Mouse (Mus musculus): ENCODE results near the gene Mboat2. TPM values are rescaled to one million over a fixed set of nuclear protein-coding genes. Genes with fewer than 3 reads are reported as not detected.

Mboat2 gene
- total and polyA plus RNA-seq, 2 experiments from 2014 or later: 24.8 to 34.4 TPM

- ATAC-seq (ENCODE audit: insufficient read depth, low read depth): no peak
- Histone ChIP-seq H3K4me3 (ENCODE audit: low read depth, low read length) (no peak overlapping the region), H3K27me3 (ENCODE audit: control insufficient read depth, insufficient read depth, low read length) (no peaks in the 10 kb centered on the region), H3K4me1 (ENCODE audit: control insufficient read depth, insufficient read depth) (no peaks in the 10 kb centered on the region), H3K36me3 (replicated peaks; ENCODE audit: control insufficient read depth, insufficient read depth, low read length) (peaks cover 19% of the 10 kb centered on the region; the same call in 1 of the 2 replicates), H3K9me3 (replicated peaks; ENCODE audit: control insufficient read depth, low read length) (no peaks in the 10 kb centered on the region), H3K27ac (ENCODE audit: low read depth) (no peak overlapping the region), H3K4me2 (ENCODE audit: low read depth, low read length) (no peak overlapping the region), H3K9ac (replicated peaks; ENCODE audit: low read depth, low read length) (no peak overlapping the region)
- WGBS: 93% methylated on average over 3 of the region's 3 CpGs
- TF ChIP-seq EP300 (IDR thresholded peaks at IDR 0.05; ENCODE audit: low read depth) (no peak), CTCF (IDR thresholded peaks at IDR 0.05; ENCODE audit: low read depth) (no peak)
- no peak for DNase-seq (ENCODE audit: low spot score)
Measured at GRCm38 (mm10) chr12:24883279-24883678, 52.6 kb downstream of the Mboat2 start.

- H3K4me2 ChIP-seq (ENCODE audit: low read depth, low read length): no peak overlapping the region
Measured at GRCm38 (mm10) chr12:24886800-24887199, 56.1 kb downstream of the Mboat2 start.

GRCm38 (mm10) chr12:24889371-24890051 is 58.8 kb downstream of the Mboat2 start:
- no peak overlapping the region for H3K4me2 ChIP-seq (ENCODE audit: low read depth, low read length)
- DNase-seq (ENCODE audit: low spot score) (no peak), ATAC-seq (ENCODE audit: insufficient read depth, low read depth) (peak; percentile 27; the same call in 1 of the 2 replicates)
- H3K27ac ChIP-seq (ENCODE audit: low read depth): no peak overlapping the region
- no peak overlapping the region for H3K4me3 ChIP-seq (ENCODE audit: low read depth, low read length)
- H3K9ac ChIP-seq (replicated peaks; ENCODE audit: low read depth, low read length): no peak overlapping the region
- H3K27me3 ChIP-seq (ENCODE audit: control insufficient read depth, insufficient read depth, low read length): no peaks in the 10 kb centered on the region
- no peak for TF ChIP-seq EP300 (IDR thresholded peaks at IDR 0.05; ENCODE audit: low read depth)
- no peak for TF ChIP-seq CTCF (IDR thresholded peaks at IDR 0.05; ENCODE audit: low read depth)
- H3K9me3 ChIP-seq (replicated peaks; ENCODE audit: control insufficient read depth, low read length): no peaks in the 10 kb centered on the region
- H3K4me1 ChIP-seq (ENCODE audit: control insufficient read depth, insufficient read depth): peaks cover 11% of the 10 kb centered on the region
- H3K36me3 ChIP-seq (replicated peaks; ENCODE audit: control insufficient read depth, insufficient read depth, low read length): peaks cover 4% of the 10 kb centered on the region; the same call in 1 of the 2 replicates
- 50% methylated on average over 7 of the region's 7 CpGs for WGBS

More at GRCm38 (mm10) chr12:24886800-24887199, 56.1 kb downstream of the Mboat2 start:
- no peak overlapping the region for H3K4me3 ChIP-seq (ENCODE audit: low read depth, low read length)
- DNase-seq (ENCODE audit: low spot score): no peak
- no peak for ATAC-seq (ENCODE audit: insufficient read depth, low read depth)
- TF ChIP-seq EP300 (IDR thresholded peaks at IDR 0.05; ENCODE audit: low read depth) (no peak), CTCF (IDR thresholded peaks at IDR 0.05; ENCODE audit: low read depth) (no peak)
- no peak overlapping the region for H3K9ac ChIP-seq (replicated peaks; ENCODE audit: low read depth, low read length)
- peaks cover 19% of the 10 kb centered on the region; the same call in 1 of the 2 replicates for H3K36me3 ChIP-seq (replicated peaks; ENCODE audit: control insufficient read depth, insufficient read depth, low read length)
- no peak overlapping the region for H3K27ac ChIP-seq (ENCODE audit: low read depth)
- H3K4me1 ChIP-seq (ENCODE audit: control insufficient read depth, insufficient read depth): no peaks in the 10 kb centered on the region
- H3K27me3 ChIP-seq (ENCODE audit: control insufficient read depth, insufficient read depth, low read length): no peaks in the 10 kb centered on the region
- no peaks in the 10 kb centered on the region for H3K9me3 ChIP-seq (replicated peaks; ENCODE audit: control insufficient read depth, low read length)

GRCm38 (mm10) chr12:24890158-24890557 is 59.5 kb downstream of the Mboat2 start:
- H3K4me1 ChIP-seq (ENCODE audit: control insufficient read depth, insufficient read depth): peaks cover 16% of the 10 kb centered on the region
- 89% methylated on average over 2 of the region's 2 CpGs for WGBS
- H3K4me2 ChIP-seq (ENCODE audit: low read depth, low read length): no peak overlapping the region
- H3K9ac ChIP-seq (replicated peaks; ENCODE audit: low read depth, low read length): no peak overlapping the region
- no peak overlapping the region for H3K27ac ChIP-seq (ENCODE audit: low read depth)
- no peaks in the 10 kb centered on the region for H3K27me3 ChIP-seq (ENCODE audit: control insufficient read depth, insufficient read depth, low read length)
- no peak overlapping the region for H3K4me3 ChIP-seq (ENCODE audit: low read depth, low read length)
- DNase-seq (ENCODE audit: low spot score): no peak
- 0 out of 2 replicates have a peak, but pooled peaks cover 4% of the 10 kb centered on the region for H3K36me3 ChIP-seq (replicated peaks; ENCODE audit: control insufficient read depth, insufficient read depth, low read length)
- H3K9me3 ChIP-seq (replicated peaks; ENCODE audit: control insufficient read depth, low read length): no peaks in the 10 kb centered on the region
- TF ChIP-seq CTCF (IDR thresholded peaks at IDR 0.05; ENCODE audit: low read depth) (no peak), EP300 (IDR thresholded peaks at IDR 0.05; ENCODE audit: low read depth) (no peak)
- no peak for ATAC-seq (ENCODE audit: insufficient read depth, low read depth)

GRCm38 (mm10) chr12:24890684-24891459 is 60.2 kb downstream of the Mboat2 start:
- no peak for ATAC-seq (ENCODE audit: insufficient read depth, low read depth)
- Histone ChIP-seq H3K9me3 (replicated peaks; ENCODE audit: control insufficient read depth, low read length) (no peaks in the 10 kb centered on the region), H3K4me2 (ENCODE audit: low read depth, low read length) (no peak overlapping the region), H3K27me3 (ENCODE audit: control insufficient read depth, insufficient read depth, low read length) (no peaks in the 10 kb centered on the region), H3K36me3 (replicated peaks; ENCODE audit: control insufficient read depth, insufficient read depth, low read length) (0 out of 2 replicates have a peak, but pooled peaks cover 4% of the 10 kb centered on the region), H3K4me3 (ENCODE audit: low read depth, low read length) (no peak overlapping the region), H3K4me1 (ENCODE audit: control insufficient read depth, insufficient read depth) (peaks cover 22% of the 10 kb centered on the region), H3K9ac (replicated peaks; ENCODE audit: low read depth, low read length) (no peak overlapping the region), H3K27ac (ENCODE audit: low read depth) (no peak overlapping the region)
- DNase-seq (ENCODE audit: low spot score): no peak
- TF ChIP-seq EP300 (IDR thresholded peaks at IDR 0.05; ENCODE audit: low read depth) (no peak), CTCF (IDR thresholded peaks at IDR 0.05; ENCODE audit: low read depth) (no peak)
- WGBS: 89% methylated on average over 8 of the region's 8 CpGs

Measured in heart, postnatal 0 days (tissue).